Mouse (Mus musculus): ENCODE data around the gene Wfdc1.

DNA sequence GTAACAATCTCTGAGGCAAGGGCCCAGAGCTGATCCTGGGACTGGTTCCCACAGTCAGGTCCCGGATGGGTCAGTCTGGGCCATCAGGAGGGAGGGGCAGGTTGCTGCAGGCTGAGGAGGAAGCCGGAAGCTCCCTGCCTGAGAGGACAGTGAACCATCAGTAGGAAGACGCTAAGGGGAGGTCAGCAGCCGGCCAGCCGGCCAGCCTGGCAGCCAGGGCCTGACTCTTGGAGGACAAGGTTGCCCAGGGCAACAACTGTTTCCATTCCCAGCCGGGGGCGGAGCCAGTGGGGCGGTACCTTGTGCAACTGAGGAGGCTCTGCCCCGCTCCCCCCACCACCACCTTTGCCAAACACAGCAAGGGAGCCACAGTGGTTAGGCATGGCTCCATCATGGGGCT, 5.1 kb upstream of the Wfdc1 start:
- TF ChIP-seq CTCF (IDR thresholded peaks at IDR 0.05; ENCODE audit: borderline replicate concordance, control insufficient read depth, extremely low read depth, insufficient read depth, low read length, poor library complexity) (no peak), POLR2A (IDR thresholded peaks at IDR 0.05; ENCODE audit: control insufficient read depth, extremely low read depth, insufficient read depth, low read length, poor library complexity) (no peak)

Measured in thymus, adult 2 months (tissue).